Mouse (Mus musculus): ENCODE data around the gene 4930470P17Rik. TPM values are rescaled to one million over a fixed set of nuclear protein-coding genes. Genes with fewer than 3 reads are reported as not detected.
A peak's percentile ranks its signal among the peaks of the same experiment; 100 is the strongest.
"Not testable (repeated sequence)": the region's sequence is repeated elsewhere in the genome, so short reads cannot be mapped to it uniquely, and the experiment has no call there.

The 4930470P17Rik gene
- not detected for total RNA-seq (2022)

DNA sequence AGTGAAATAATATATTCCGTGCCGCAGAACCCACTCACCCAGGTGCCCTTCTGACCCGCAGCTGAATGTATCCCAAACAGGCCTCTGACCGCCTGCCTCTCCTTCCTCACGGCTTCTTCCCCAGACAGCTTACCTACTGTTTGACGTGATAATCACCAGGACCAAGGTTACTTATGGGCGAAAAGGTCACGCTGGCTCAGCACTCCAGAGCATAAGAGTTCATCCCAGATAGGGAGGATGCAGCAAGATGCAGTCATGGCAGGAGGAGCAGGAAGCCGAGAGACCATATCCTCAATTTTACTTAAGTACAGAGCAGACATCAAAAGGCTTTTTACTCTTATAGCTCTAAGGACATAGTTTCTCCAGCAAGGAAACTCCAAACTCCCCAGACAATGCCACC lies at the start of gene 4930470P17Rik:
Gene 4930470P17Rik, minus strand, starts transcription at position 101 of the 400 bp plus-strand sequence.
- DNase-seq (ENCODE audit: low spot score in 2 of 2), result no peak

- DNase-seq (ENCODE audit: low spot score in 2 of 2), result no peak
Measured at GRCm38 (mm10) chr2:170651483-170651882, 49.7 kb upstream of the 4930470P17Rik start.

- peak in 1 of 2 experiments; percentile 28 for DNase-seq (ENCODE audit: low spot score in 2 of 2)
Measured at GRCm38 (mm10) chr2:170648542-170648941, 46.7 kb upstream of the 4930470P17Rik start.

GRCm38 (mm10) chr2:170646201-170646600 lies 44.4 kb upstream of the 4930470P17Rik start:
- DNase-seq (ENCODE audit: low spot score in 2 of 2), result no peak

DNA sequence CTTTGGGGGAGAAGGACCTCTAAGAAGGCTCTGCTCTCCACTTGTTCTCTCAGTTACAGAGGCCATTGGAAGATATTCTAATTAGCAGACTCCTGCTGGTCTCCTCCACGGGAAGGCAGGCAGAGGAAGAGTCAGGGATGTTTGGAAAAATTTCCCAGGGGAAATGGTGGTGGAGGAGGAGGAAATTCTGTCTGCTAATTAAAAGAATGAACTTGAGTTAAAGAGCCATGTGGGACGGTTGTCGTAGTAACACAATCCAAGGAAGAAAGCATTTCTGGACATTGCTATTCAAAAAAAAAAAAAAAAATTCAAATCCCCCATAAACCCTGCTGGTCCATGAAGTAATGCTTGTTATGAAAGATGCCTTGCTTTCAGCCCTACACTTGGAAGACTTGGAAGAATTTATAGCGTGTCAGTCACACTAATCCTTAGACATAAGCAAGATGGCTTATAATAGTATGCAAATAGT lies 40.6 kb upstream of the 4930470P17Rik start:
- DNase-seq (ENCODE audit: low spot score in 2 of 2), result no peak

- no peak for DNase-seq (ENCODE audit: low spot score in 2 of 2)
Measured at GRCm38 (mm10) chr2:170640281-170640680, 38.5 kb upstream of the 4930470P17Rik start.

- no peak for DNase-seq (ENCODE audit: low spot score in 2 of 2)
Measured at GRCm38 (mm10) chr2:170638746-170639145, 36.9 kb upstream of the 4930470P17Rik start.

DNA sequence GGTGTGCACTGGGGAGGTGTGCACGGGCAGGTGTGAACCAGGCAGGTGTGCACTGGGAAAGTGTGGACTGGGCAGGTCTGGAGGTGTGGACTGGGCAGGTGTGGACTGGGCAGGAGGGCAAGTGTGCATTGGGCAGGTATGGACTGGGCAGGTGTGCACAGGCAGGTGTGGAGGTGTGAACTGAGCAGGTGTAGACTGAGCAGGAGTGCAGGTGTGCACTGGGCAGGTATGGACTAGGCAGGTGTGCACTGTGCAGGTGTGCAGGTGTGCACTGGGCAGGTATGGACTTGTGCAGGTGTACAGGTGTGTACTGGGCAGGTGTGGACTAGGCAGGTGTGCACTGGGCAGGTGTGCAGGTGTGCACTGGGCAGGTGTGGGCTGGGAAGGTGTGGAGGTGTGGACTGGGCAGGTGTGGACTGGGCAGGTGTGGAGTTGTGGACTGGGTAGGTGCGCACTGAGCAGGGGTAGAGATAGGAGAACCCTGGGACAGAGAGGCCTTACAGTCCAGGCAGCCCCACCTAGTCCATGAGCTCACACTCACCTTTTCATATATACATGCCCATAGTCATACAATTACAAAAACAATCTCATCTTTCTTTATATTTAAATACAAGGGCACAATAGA lies 31.3 kb upstream of the 4930470P17Rik start:
- no peak for DNase-seq (ENCODE audit: low spot score in 2 of 2)

GRCm38 (mm10) chr2:170632386-170632785 lies 30.6 kb upstream of the 4930470P17Rik start:
- no peak for DNase-seq (ENCODE audit: low spot score in 2 of 2)

- DNase-seq (ENCODE audit: low spot score in 2 of 2), result no peak
Measured at GRCm38 (mm10) chr2:170631375-170631774, 29.6 kb upstream of the 4930470P17Rik start.

DNA sequence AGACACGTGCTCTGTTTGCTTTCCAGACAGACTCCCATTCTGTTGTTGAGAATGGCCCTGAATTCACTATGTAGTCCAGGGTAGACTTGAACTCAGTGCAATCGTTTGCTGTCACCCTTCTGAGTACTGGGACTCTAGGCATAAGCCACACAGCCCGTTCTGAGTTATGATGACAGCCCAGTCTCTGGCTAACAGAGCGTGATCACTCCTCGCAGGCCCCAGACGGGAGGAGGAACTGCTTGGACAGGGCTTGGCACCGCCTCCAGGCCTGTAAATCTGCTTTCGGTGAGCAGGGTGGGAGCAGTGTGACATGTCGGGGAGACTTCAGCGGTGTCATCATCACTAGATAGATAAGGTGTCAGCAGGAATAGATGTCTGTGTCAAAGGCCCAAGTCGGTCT lies 28.7 kb upstream of the 4930470P17Rik start:
- DNase-seq (ENCODE audit: low spot score in 2 of 2), result no peak

GRCm38 (mm10) chr2:170627991-170628390 lies 26.2 kb upstream of the 4930470P17Rik start:
- DNase-seq (ENCODE audit: low spot score in 2 of 2), result not testable (repeated sequence)

DNA sequence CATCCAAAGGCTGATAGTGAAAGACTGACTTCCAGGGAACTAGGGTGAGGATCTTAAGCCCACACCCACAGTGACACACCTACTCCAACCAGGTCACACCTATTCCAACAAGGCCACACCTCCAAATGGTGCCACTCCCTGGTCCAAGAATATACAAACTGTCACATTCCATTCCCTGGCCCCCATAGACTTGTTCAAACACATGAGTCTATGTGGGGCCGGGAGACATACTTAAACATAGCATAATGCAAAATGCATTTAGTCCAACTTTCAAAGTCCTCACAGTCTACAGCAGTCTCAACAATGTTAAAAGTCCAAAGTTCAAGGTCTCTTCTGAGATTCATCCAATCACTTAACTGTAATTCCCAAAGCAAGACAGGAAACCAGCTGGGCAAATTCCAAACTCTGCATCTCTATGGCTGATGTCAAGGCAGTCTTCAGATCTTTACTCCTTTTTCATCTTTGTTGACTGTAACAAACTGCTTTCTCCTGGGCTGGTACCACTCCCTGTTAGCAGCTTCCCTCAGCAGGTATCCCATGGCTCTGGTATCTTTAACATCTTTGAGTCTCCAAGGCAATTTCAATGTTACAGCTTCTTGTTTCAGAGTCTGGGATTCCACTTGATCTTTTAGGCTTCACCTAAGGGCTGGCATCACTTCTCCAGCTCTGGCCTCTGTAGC lies 22.5 kb upstream of the 4930470P17Rik start:
- not testable (repeated sequence) for DNase-seq (ENCODE audit: low spot score in 2 of 2)

GRCm38 (mm10) chr2:170622985-170623384 lies 21.2 kb upstream of the 4930470P17Rik start:
- no peak for DNase-seq (ENCODE audit: low spot score in 2 of 2)

- peak in 1 of 2 experiments; percentile 20 for DNase-seq (ENCODE audit: low spot score in 2 of 2)
Measured at GRCm38 (mm10) chr2:170618862-170619492, 17.2 kb upstream of the 4930470P17Rik start.

GRCm38 (mm10) chr2:170611794-170612193 lies 10.0 kb upstream of the 4930470P17Rik start:
- not testable (repeated sequence) for DNase-seq (ENCODE audit: low spot score in 2 of 2)

- DNase-seq (ENCODE audit: low spot score in 2 of 2), result no peak
Measured at GRCm38 (mm10) chr2:170601171-170601570, 646 bp downstream of the 4930470P17Rik start.

GRCm38 (mm10) chr2:170597586-170597985 lies 4.2 kb downstream of the 4930470P17Rik start:
- no peak for DNase-seq (ENCODE audit: low spot score in 2 of 2)

- DNase-seq (ENCODE audit: low spot score in 2 of 2), result peak; percentile 25 to 71
Measured at GRCm38 (mm10) chr2:170596726-170597125, 5.1 kb downstream of the 4930470P17Rik start.

DNA sequence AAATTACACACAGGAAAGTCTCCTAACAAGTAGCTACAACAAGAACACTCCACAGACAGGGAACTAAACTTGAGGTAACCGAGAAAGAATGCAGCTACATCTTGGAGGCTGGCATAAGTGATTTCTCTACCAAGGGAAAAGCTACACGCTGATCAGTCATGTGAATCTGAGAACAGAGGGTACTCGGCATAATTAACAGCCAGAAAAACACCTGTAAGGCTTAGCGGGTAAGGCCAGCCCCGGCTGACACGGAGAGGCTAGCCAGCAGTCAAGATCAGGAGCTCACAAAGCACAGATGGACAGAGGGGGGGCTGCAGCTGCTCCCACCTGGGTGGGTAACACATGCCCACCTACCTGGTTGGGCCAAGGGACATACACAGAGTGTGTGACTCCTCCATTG lies 9.7 kb downstream of the 4930470P17Rik start:
- no peak for DNase-seq (ENCODE audit: low spot score in 2 of 2)

DNA sequence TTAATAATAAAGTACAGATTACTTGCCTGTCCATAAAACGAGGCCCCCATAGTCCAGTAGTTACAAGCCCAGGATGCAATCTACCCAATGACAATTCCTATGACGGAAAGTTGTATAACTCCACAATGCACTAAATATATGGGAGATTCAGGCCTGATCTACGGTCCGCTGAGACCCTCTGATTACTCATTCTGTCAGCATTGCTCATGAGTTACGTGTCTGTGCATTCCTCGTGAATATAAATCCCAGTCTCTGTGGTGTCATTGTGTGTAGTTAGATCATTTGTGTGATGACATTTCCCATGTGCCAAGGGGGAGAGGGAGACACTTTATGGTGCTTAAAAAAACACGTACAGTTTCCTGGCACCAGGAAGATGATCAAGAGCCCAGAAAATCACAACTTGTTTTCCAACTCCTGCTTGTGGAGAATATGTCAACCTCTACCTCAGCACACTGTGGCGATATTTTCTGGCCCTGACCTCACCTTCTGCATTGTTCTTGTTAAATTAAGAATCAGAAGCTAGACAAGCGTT lies 13.4 kb downstream of the 4930470P17Rik start:
- DNase-seq (ENCODE audit: low spot score in 2 of 2), result no peak

DNA sequence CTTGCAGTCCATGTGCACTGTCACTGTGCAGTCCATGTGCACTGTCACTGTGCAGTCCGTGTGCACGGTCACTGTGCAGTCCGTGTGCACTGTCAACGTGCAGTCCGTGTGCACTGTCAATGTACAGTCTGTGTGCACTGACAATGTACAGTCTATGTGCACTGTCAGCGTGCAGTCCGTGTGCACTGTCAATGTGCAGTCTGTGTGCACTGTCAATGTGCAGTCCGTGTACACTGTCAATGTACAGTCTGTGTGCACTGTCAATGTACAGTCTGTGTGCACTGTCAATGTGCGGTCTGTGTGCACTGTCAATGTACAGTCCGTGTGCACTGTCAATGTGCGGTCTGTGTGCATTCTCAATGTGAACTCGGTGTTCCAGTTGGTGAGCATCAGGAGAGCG lies 17.1 kb downstream of the 4930470P17Rik start:
- DNase-seq (ENCODE audit: low spot score in 2 of 2), result no peak
